In the genomic region with DNA sequence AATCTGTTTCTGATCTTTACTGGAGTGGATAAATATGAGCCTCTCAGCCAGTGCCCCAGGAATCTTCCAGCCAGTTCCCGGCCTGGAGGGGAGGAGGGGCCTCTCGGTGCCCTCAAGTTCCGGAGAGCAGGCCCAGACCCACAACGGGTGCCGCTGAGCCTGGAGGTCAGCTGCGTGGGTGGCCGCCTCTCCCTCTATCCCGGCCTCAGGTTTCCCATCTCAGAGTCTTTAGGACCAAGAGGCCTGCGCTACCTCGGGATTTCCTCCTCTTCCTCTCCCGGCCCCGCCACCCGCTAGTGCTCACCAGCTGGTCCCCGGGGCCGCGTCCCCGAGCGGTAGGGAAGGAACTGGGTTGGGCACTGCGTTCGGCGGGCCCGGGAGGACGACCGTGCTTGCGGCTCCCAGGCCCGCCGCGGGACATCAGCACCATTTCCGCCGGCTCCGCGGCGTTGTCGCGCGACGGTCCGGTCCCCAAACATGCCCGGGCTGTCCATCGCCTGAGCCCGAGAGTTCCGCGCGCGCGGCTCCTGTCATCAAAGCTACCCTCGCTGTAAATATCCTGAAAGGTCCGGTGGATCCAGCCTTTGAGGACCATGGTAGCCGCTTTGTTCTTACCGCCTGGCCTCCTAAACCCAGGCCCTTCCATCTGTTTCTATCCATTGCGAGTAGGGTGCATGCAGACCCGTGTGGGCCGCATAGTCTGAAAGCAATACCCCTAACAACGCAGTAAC, we compare ENCODE assay signal across 8 mouse cellular contexts. TPM values are rescaled to one million over a fixed set of nuclear protein-coding genes. Genes with fewer than 3 reads are reported as not detected.
A peak's percentile ranks its signal among the peaks of the same experiment; 100 is the strongest.
DNase-seq lines count a peak whose midpoint lies in the region; ATAC-seq and TF ChIP-seq lines count a peak whose summit lies in the region.

No protein-coding gene starts in this region.

- peak overlapping the region; percentile 74 for H3K4me3 ChIP-seq in heart, adult 2 months
- peak overlapping the region; percentile 91 for H3K4me3 ChIP-seq in kidney, adult 2 months (ENCODE audit: insufficient read depth, low read depth, low read length)
- peak overlapping the region; percentile 93 for H3K4me3 ChIP-seq in liver, embryonic 12.5 days

- ATAC-seq in liver, embryonic 12.5 days: no peak

- H3K9me3 ChIP-seq in liver, embryonic 12.5 days (replicated peaks): no peaks in the 10 kb centered on the region

- peak overlapping the region; percentile 81 for H3K4me2 ChIP-seq in liver, embryonic 12.5 days

- H3K27me3 ChIP-seq in heart, adult 2 months (ENCODE audit: control insufficient read depth, insufficient read depth, low read length): no peaks in the 10 kb centered on the region
- no peaks in the 10 kb centered on the region for H3K27me3 ChIP-seq in kidney, adult 2 months (replicated peaks; ENCODE audit: control insufficient read depth, insufficient read depth, low read length)
- H3K27me3 ChIP-seq in liver, embryonic 12.5 days (replicated peaks): no peaks in the 10 kb centered on the region
- H3K27me3 ChIP-seq in splenic B cell, adult 2 months (ENCODE audit: control insufficient read depth, insufficient read depth, low read length, poor library complexity, severe bottlenecking): no peaks in the 10 kb centered on the region

- H3K36me3 ChIP-seq in heart, adult 2 months (ENCODE audit: control insufficient read depth, insufficient read depth, low read length): no peaks in the 10 kb centered on the region
- no peaks in the 10 kb centered on the region for H3K36me3 ChIP-seq in kidney, adult 2 months (ENCODE audit: control insufficient read depth, insufficient read depth, low read length)
- peaks cover 45% of the 10 kb centered on the region for H3K36me3 ChIP-seq in liver, embryonic 12.5 days
- H3K36me3 ChIP-seq in splenic B cell, adult 2 months (ENCODE audit: control insufficient read depth, insufficient read depth, low read length, poor library complexity, severe bottlenecking): no peaks in the 10 kb centered on the region

- intact Hi-C loops in heart, adult 2 months (cut with DNase I): loop anchor here (2.0 to 5.0 kb wide), 3 partner anchors 21 to 49 kb away; no protein-coding TSS in a partner anchor

- peak overlapping the region; percentile 79 for H3K27ac ChIP-seq in heart, adult 2 months
- H3K27ac ChIP-seq in kidney, adult 2 months (ENCODE audit: insufficient read depth, low read depth, low read length): peak overlapping the region; percentile 94
- peak overlapping the region; percentile 99 for H3K27ac ChIP-seq in liver, embryonic 12.5 days

- 3% methylated on average over 54 of the region's 54 CpGs for whole genome bisulfite sequencing in heart, adult 2 months
- 2% methylated on average over 54 of the region's 54 CpGs for WGBS in kidney, adult 2 months
- 1% methylated on average over 54 of the region's 54 CpGs for WGBS in liver, embryonic 12.5 days (ENCODE audit: insufficient replicate concordance)

- H3K4me1 ChIP-seq in heart, adult 2 months (ENCODE audit: control insufficient read depth, insufficient read depth, low read length): peaks cover 5% of the 10 kb centered on the region
- H3K4me1 ChIP-seq in kidney, adult 2 months (ENCODE audit: control insufficient read depth, insufficient read depth, low read length): peaks cover 12% of the 10 kb centered on the region; the same call in 1 of the 2 replicates
- H3K4me1 ChIP-seq in liver, embryonic 12.5 days: peaks cover 80% of the 10 kb centered on the region

- H3K79me2 ChIP-seq in heart, adult 2 months (replicated peaks; ENCODE audit: control insufficient read depth, insufficient read depth, low read length): no peaks in the 10 kb centered on the region

- TF ChIP-seq EP300 in heart, adult 2 months (IDR thresholded peaks at IDR 0.05; ENCODE audit: insufficient read depth, low read depth, low read length): no peak

- TF ChIP-seq CTCF in heart, adult 2 months (IDR thresholded peaks at IDR 0.05): no peak
- TF ChIP-seq CTCF in kidney, adult 2 months (conservative IDR thresholded peaks at IDR 0.05; ENCODE audit: insufficient read depth, insufficient read length, low read depth, low read length): no peak

- DNase-seq in 3134 (ENCODE audit: extremely low read depth, insufficient read length, low spot score): peak; percentile 87
- DNase-seq in adrenal gland, adult (ENCODE audit: inconsistent age in 2 of 2, low spot score in 1 of 2): peak; percentile 80 to 95
- peak; percentile 59 for DNase-seq in embryo, embryonic 11.5 days (ENCODE audit: low read depth, low spot score)
- peak; percentile 86 to 90 for DNase-seq in heart, adult 2 months
- DNase-seq in kidney, adult 2 months: peak; percentile 84
- DNase-seq in natural killer cell, adult 2 months (ENCODE audit: low spot score in 2 of 2): peak; percentile 53 to 69
- DNase-seq in splenic B cell, adult 2 months (ENCODE audit: low read depth, low spot score): peak; percentile 77

- H3K9ac ChIP-seq in heart, adult 2 months (ENCODE audit: low read depth, low read length): peak overlapping the region; percentile 92
- peak overlapping the region; percentile 99 for H3K9ac ChIP-seq in liver, embryonic 12.5 days

- TF ChIP-seq POLR2A in heart, adult 2 months (IDR thresholded peaks at IDR 0.05; ENCODE audit: insufficient read depth, low read depth, low read length): peak; percentile 69
- TF ChIP-seq POLR2A in kidney, adult 2 months (IDR thresholded peaks at IDR 0.05; ENCODE audit: low read depth, low read length): peak; percentile 20

RNA-seq across cellular contexts. Expression of a gene that starts 3.1 kb away (rescaled TPM):
- total RNA-seq in heart, adult 2 months (2021): 10 to 100 TPM; 40.8 to 48.7 TPM
- 74.7 and 115 TPM in 2 replicates for polyA plus RNA-seq in heart, adult 2 months (2012; rRNA removed)
- 236 and 270 TPM in 2 replicates for polyA plus RNA-seq in kidney, adult 2 months (2012; rRNA removed)
- polyA plus RNA-seq in liver, embryonic 12.5 days (2016; fragmentation: Nextera tagmentation; extraction: Ambion mirVana): 161 and 171 TPM in 2 replicates

RNA-seq across cellular contexts. Expression of a gene that starts 3.1 kb away (rescaled TPM):
- under 1 TPM; 0.10 to 0.30 TPM for total RNA-seq in heart, adult 2 months (2021)
- polyA plus RNA-seq in heart, adult 2 months (2012; rRNA removed): 0.15 and 2.8 TPM in 2 replicates
- polyA plus RNA-seq in kidney, adult 2 months (2012; rRNA removed): 16.0 and 21.0 TPM in 2 replicates
- polyA plus RNA-seq in liver, embryonic 12.5 days (2016; fragmentation: Nextera tagmentation; extraction: Ambion mirVana): 5.0 and 7.3 TPM in 2 replicates

RNA-seq across cellular contexts. Expression of a gene that starts 10.7 kb away (rescaled TPM):
- total RNA-seq in heart, adult 2 months (2021): under 1 TPM; 0.27 to 0.37 TPM
- 0.44 and 0.61 TPM in 2 replicates for polyA plus RNA-seq in heart, adult 2 months (2012; rRNA removed)
- 7.2 and 8.3 TPM in 2 replicates for polyA plus RNA-seq in kidney, adult 2 months (2012; rRNA removed)
- polyA plus RNA-seq in liver, embryonic 12.5 days (2016; fragmentation: Nextera tagmentation; extraction: Ambion mirVana): 0.36 and 0.49 TPM in 2 replicates

RNA-seq across cellular contexts. Expression of a gene that starts 22.1 kb away (rescaled TPM):
- 10 to 100 TPM; 15.2 to 17.6 TPM for total RNA-seq in heart, adult 2 months (2021)
- polyA plus RNA-seq in heart, adult 2 months (2012; rRNA removed): 20.5 and 33.8 TPM in 2 replicates
- 31.3 and 34.8 TPM in 2 replicates for polyA plus RNA-seq in kidney, adult 2 months (2012; rRNA removed)
- polyA plus RNA-seq in liver, embryonic 12.5 days (2016; fragmentation: Nextera tagmentation; extraction: Ambion mirVana): 9.9 and 11.8 TPM in 2 replicates

RNA-seq across cellular contexts. Expression of a gene that starts 43.9 kb away (rescaled TPM):
- total RNA-seq in heart, adult 2 months (2021): 1 to 10 TPM; 6.1 to 7.4 TPM
- 15.1 and 15.5 TPM in 2 replicates for polyA plus RNA-seq in heart, adult 2 months (2012; rRNA removed)
- polyA plus RNA-seq in kidney, adult 2 months (2012; rRNA removed): 24.0 and 31.6 TPM in 2 replicates
- polyA plus RNA-seq in liver, embryonic 12.5 days (2016; fragmentation: Nextera tagmentation; extraction: Ambion mirVana): 20.4 and 21.3 TPM in 2 replicates
